Mouse (Mus musculus) MEL (cell line): ENCODE data around the gene Ndst4. TPM values are rescaled to one million over a fixed set of nuclear protein-coding genes. Genes with fewer than 3 reads are reported as not detected.

Experiments used
- DNase-seq: peaks from one replicate; pipeline ENCODE4 v3.0.0; 2011; ENCODE audit warnings: low read depth, low spot score
- H3K27ac ChIP-seq: 2 replicates; pipeline ENCODE4 v1.5.1; 2012; ENCODE audit warnings: low read depth, mild to moderate bottlenecking, control low read depth, low read length, moderate library complexity; ENCODE audit not compliant: control insufficient read depth
- H3K27me3 ChIP-seq, 2 experiments: fragments of 150-350 bp in 1 of 2; sonication (generic) in 1 of 2; 2 replicates each; pipeline ENCODE4 v1.6.1; 2012; ENCODE audit warnings: low read length in 2 of 2, mild to moderate bottlenecking in 2 of 2, improper control_type of control experiment in 1 of 2, moderate library complexity in 1 of 2; ENCODE audit not compliant: insufficient read depth in 2 of 2, control insufficient read depth in 1 of 2
- H3K36me3 ChIP-seq, 2 experiments: 2 replicates each; pipeline ENCODE4 v1.6.1; 2012 to 2014; ENCODE audit warnings: low read length in 2 of 2, improper control_type of control experiment in 1 of 2, inconsistent platforms in 1 of 2, mild to moderate bottlenecking in 1 of 2; ENCODE audit not compliant: insufficient read depth in 2 of 2, control insufficient read depth in 1 of 2
- H3K4me1 ChIP-seq, 2 experiments: fragments of 150-350 bp in 1 of 2; sonication (generic) in 1 of 2; 2 replicates each; pipeline ENCODE4 v1.6.1; 2012; ENCODE audit warnings: low read length in 2 of 2, improper control_type of control experiment in 1 of 2, mild to moderate bottlenecking in 1 of 2; ENCODE audit not compliant: insufficient read depth in 2 of 2, control insufficient read depth in 1 of 2
- H3K4me3 ChIP-seq, 2 experiments: fragments of 150-350 bp in 1 of 2; sonication (generic) in 1 of 2; 2 replicates each; pipeline ENCODE4 v1.5.1; 2012; ENCODE audit warnings: low read depth in 2 of 2, low read length in 2 of 2, mild to moderate bottlenecking in 2 of 2, moderate library complexity in 2 of 2, control low read depth in 1 of 2, improper control_type of control experiment in 1 of 2; ENCODE audit not compliant: control insufficient read depth in 1 of 2, insufficient read depth in 1 of 2
- H3K79me2 ChIP-seq: 2 replicates; pipeline ENCODE4 v1.6.1; 2012; ENCODE audit warnings: mild to moderate bottlenecking, low read length, moderate library complexity; ENCODE audit not compliant: control insufficient read depth, poor library complexity, insufficient read depth
- H3K9ac ChIP-seq: 2 replicates; pipeline ENCODE4 v1.6.1; 2012; ENCODE audit warnings: low read depth, mild to moderate bottlenecking, control low read depth, low read length, moderate library complexity; ENCODE audit not compliant: control insufficient read depth, poor library complexity, severe bottlenecking
- H3K9me3 ChIP-seq: fragments of 150-350 bp; sonication (generic); replicated peaks from 2 replicates; pipeline ENCODE4 v1.6.1; 2012; ENCODE audit warnings: mild to moderate bottlenecking, low read length, improper control_type of control experiment, moderate library complexity; ENCODE audit not compliant: insufficient read depth
- BHLHE40 ChIP-seq: IDR thresholded peaks from 2 replicates; pipeline ENCODE4 v1.6.1; 2012; ENCODE audit warnings: low read depth, mild to moderate bottlenecking, inconsistent platforms, low read length, improper control_type of control experiment, borderline replicate concordance
- CHD2 ChIP-seq: IDR thresholded peaks from 2 replicates; pipeline ENCODE4 v1.6.1; 2011; ENCODE audit warnings: low read length, improper control_type of control experiment
- E2F4 ChIP-seq: IDR thresholded peaks from 2 replicates; pipeline ENCODE4 v1.6.1; 2011; ENCODE audit warnings: low read depth, low read length, improper control_type of control experiment, borderline replicate concordance
- ELF1 ChIP-seq: IDR thresholded peaks from 2 replicates; pipeline ENCODE4 v1.6.1; 2014; ENCODE audit warnings: low read depth, mild to moderate bottlenecking, inconsistent platforms, low read length, improper control_type of control experiment, moderate library complexity
- ETS1 ChIP-seq: IDR thresholded peaks from 2 replicates; pipeline ENCODE4 v1.6.1; 2012; ENCODE audit warnings: low read depth, mild to moderate bottlenecking, inconsistent platforms, low read length, improper control_type of control experiment, moderate library complexity
- GATA1 ChIP-seq: IDR thresholded peaks from 2 replicates; pipeline ENCODE4 v1.6.1; 2011; ENCODE audit warnings: low read depth, low read length, improper control_type of control experiment
- HCFC1 ChIP-seq: IDR thresholded peaks from 2 replicates; pipeline ENCODE4 v1.6.1; 2012; ENCODE audit warnings: low read depth, mild to moderate bottlenecking, inconsistent platforms, low read length, improper control_type of control experiment, moderate library complexity
- JUND ChIP-seq: IDR thresholded peaks from 2 replicates; pipeline ENCODE4 v1.6.1; 2011; ENCODE audit warnings: low read depth, mild to moderate bottlenecking, improper control_type of control experiment, low read length
- MAZ ChIP-seq: IDR thresholded peaks from 2 replicates; pipeline ENCODE4 v1.6.1; 2012; ENCODE audit warnings: low read depth, mild to moderate bottlenecking, inconsistent platforms, low read length, improper control_type of control experiment
- MEF2A ChIP-seq: IDR thresholded peaks from 2 replicates; pipeline ENCODE4 v1.6.1; 2014; ENCODE audit warnings: low read depth, mild to moderate bottlenecking, inconsistent platforms, low read length, improper control_type of control experiment; ENCODE audit not compliant: poor library complexity, insufficient replicate concordance, severe bottlenecking; ENCODE audit errors: extremely low read depth
- MYC ChIP-seq: IDR thresholded peaks from 2 replicates; pipeline ENCODE4 v1.6.1; 2011; ENCODE audit warnings: low read depth, mild to moderate bottlenecking, low read length, improper control_type of control experiment, moderate library complexity
- POLR2A ChIP-seq, 2 experiments: IDR thresholded peaks; 2 replicates each; pipeline ENCODE4 v1.6.1; 2011 to 2012; ENCODE audit warnings: low read length in 2 of 2, mild to moderate bottlenecking in 2 of 2, control low read depth in 1 of 2, improper control_type of control experiment in 1 of 2, low read depth in 1 of 2, moderate library complexity in 1 of 2; ENCODE audit not compliant: control insufficient read depth in 1 of 2, insufficient read depth in 1 of 2, poor library complexity in 1 of 2
- POLR2AphosphoS2 ChIP-seq: IDR thresholded peaks from 2 replicates; pipeline ENCODE4 v1.6.1; 2011; ENCODE audit warnings: low read length, improper control_type of control experiment
- POLR2AphosphoS5 ChIP-seq: IDR thresholded peaks from 2 replicates; pipeline ENCODE4 v1.6.1; 2012; ENCODE audit warnings: low read depth, borderline replicate concordance, mild to moderate bottlenecking, inconsistent platforms, low read length, moderate library complexity, mixed read lengths
- RAD21 ChIP-seq: IDR thresholded peaks from 2 replicates; pipeline ENCODE4 v1.6.1; 2011; ENCODE audit warnings: mild to moderate bottlenecking, low read depth, low read length, improper control_type of control experiment
- SIN3A ChIP-seq: IDR thresholded peaks from 2 replicates; pipeline ENCODE4 v1.6.1; 2012; ENCODE audit warnings: low read length, improper control_type of control experiment, inconsistent platforms
- SMC3 ChIP-seq: IDR thresholded peaks from 2 replicates; pipeline ENCODE4 v1.6.1; 2011; ENCODE audit warnings: low read depth, low read length, improper control_type of control experiment
- TBP ChIP-seq: IDR thresholded peaks from 2 replicates; pipeline ENCODE4 v1.8.0; 2011; ENCODE audit warnings: low read depth, low read length, improper control_type of control experiment
- TCF12 ChIP-seq: IDR thresholded peaks from 2 replicates; pipeline ENCODE4 v1.6.1; 2014; ENCODE audit warnings: low read depth, mild to moderate bottlenecking, inconsistent platforms, low read length, improper control_type of control experiment, moderate library complexity
- USF1 ChIP-seq: IDR thresholded peaks from 2 replicates; pipeline ENCODE4 v1.6.1; 2014; ENCODE audit warnings: low read depth, mild to moderate bottlenecking, inconsistent platforms, low read length, improper control_type of control experiment, moderate library complexity
- ZC3H11A ChIP-seq: IDR thresholded peaks from 2 replicates; pipeline ENCODE4 v1.6.1; 2012; ENCODE audit warnings: low read depth, mild to moderate bottlenecking, inconsistent platforms, low read length, improper control_type of control experiment
- ZKSCAN1 ChIP-seq: IDR thresholded peaks from 2 replicates; pipeline ENCODE4 v1.6.1; 2012; ENCODE audit warnings: low read depth, mild to moderate bottlenecking, inconsistent platforms, low read length, improper control_type of control experiment, moderate library complexity
- ZNF384 ChIP-seq: IDR thresholded peaks from 2 replicates; pipeline ENCODE4 v1.6.1; 2012; ENCODE audit warnings: low read depth, mild to moderate bottlenecking, inconsistent platforms, low read length, improper control_type of control experiment
- polyA plus RNA-seq, 2 experiments: library from polyadenylated mRNA; stranded (reverse) in 1 of 2; unstranded in 1 of 2; fragments of >175 nt in 1 of 2; fragments of >200 nt in 1 of 2; gene quantifications; 2 replicates each; pipeline versions ENCODE4 v1.2.1 to v1.2.4; 2012; ENCODE audit warnings: low replicate concordance in 2 of 2, low read depth in 1 of 2; ENCODE audit not compliant: insufficient read length in 2 of 2, insufficient read depth in 1 of 2, missing spikeins in 1 of 2
- total RNA-seq: library from RNA; depleted of rRNA; stranded (reverse); fragments of 300-350 nt; gene quantifications from 2 replicates; pipeline ENCODE4 v1.2.3, GENCODE M21; 2012

Ndst4 gene
- total and polyA plus RNA-seq, 3 experiments = not detected

GRCm38 (mm10) chr3:125746367-125746766 is 342.5 kb downstream of the Ndst4 start:
- H3K4me1 ChIP-seq = no peaks in the 10 kb centered on the region
- TF ChIP-seq SIN3A (no peak), POLR2AphosphoS2 (no peak), MEF2A (no peak), MYC (no peak), ELF1 (no peak), USF1 (no peak), POLR2A (IDR thresholded peaks at IDR 0.05; ENCODE audit: control insufficient read depth in 1 of 2, insufficient read depth in 1 of 2, low read depth in 1 of 2, low read length in 2 of 2, poor library complexity in 1 of 2) (no peak), GATA1 (no peak), ZKSCAN1 (no peak), TBP (no peak)
- no peak overlapping the region for H3K4me3 ChIP-seq
- no peaks in the 10 kb centered on the region for H3K79me2 ChIP-seq
- H3K9me3 ChIP-seq = no peaks in the 10 kb centered on the region
- no peaks in the 10 kb centered on the region for H3K36me3 ChIP-seq
- H3K27me3 ChIP-seq = no peaks in the 10 kb centered on the region
- DNase-seq = no peak
- H3K9ac ChIP-seq = no peak overlapping the region
- H3K27ac ChIP-seq = no peak overlapping the region

GRCm38 (mm10) chr3:125756911-125757310 is 353.0 kb downstream of the Ndst4 start:
- peaks cover 0 to 5% of the 10 kb centered on the region in 2 experiments; a peak in 2 of 4 replicates for H3K4me1 ChIP-seq
- DNase-seq = peak; percentile 66
- no peaks in the 10 kb centered on the region for H3K9me3 ChIP-seq
- no peak overlapping the region for H3K27ac ChIP-seq
- H3K36me3 ChIP-seq = no peaks in the 10 kb centered on the region
- H3K79me2 ChIP-seq = no peaks in the 10 kb centered on the region
- TF ChIP-seq POLR2AphosphoS5 = no peak
- TF ChIP-seq TBP = peak; percentile 82
- TF ChIP-seq POLR2AphosphoS2 = no peak
- TF ChIP-seq POLR2A (IDR thresholded peaks at IDR 0.05; ENCODE audit: control insufficient read depth in 1 of 2, insufficient read depth in 1 of 2, low read depth in 1 of 2, low read length in 2 of 2, poor library complexity in 1 of 2) = no peak
- no peak for TF ChIP-seq BHLHE40
- TF ChIP-seq CHD2 = peak; percentile 71
- TF ChIP-seq ETS1 = no peak
- H3K9ac ChIP-seq = no peak overlapping the region
- no peaks in the 10 kb centered on the region for H3K27me3 ChIP-seq
- H3K4me3 ChIP-seq = peak overlapping the region in 1 of 2 experiments; percentile 9; a peak in 1 of 4 replicates

GRCm38 (mm10) chr3:125760711-125761110 is 356.8 kb downstream of the Ndst4 start:
- peaks cover 0 to 5% of the 10 kb centered on the region in 2 experiments; a peak in 2 of 4 replicates for H3K4me1 ChIP-seq

More at GRCm38 (mm10) chr3:125760711-125761110, 356.8 kb downstream of the Ndst4 start:
- H3K4me3 ChIP-seq = no peak overlapping the region
- no peak overlapping the region for H3K9ac ChIP-seq
- no peak for TF ChIP-seq JUND
- no peak for TF ChIP-seq POLR2AphosphoS2
- no peak for TF ChIP-seq MEF2A
- no peak for TF ChIP-seq RAD21
- no peak for TF ChIP-seq SMC3
- no peak for TF ChIP-seq MYC
- TF ChIP-seq MAZ = no peak
- no peak for TF ChIP-seq TBP
- no peak for TF ChIP-seq E2F4
- TF ChIP-seq TCF12 = no peak
- TF ChIP-seq HCFC1 = no peak
- no peak for TF ChIP-seq ZNF384
- TF ChIP-seq ZC3H11A = no peak
- no peaks in the 10 kb centered on the region for H3K9me3 ChIP-seq
- H3K27ac ChIP-seq = no peak overlapping the region
- H3K36me3 ChIP-seq = no peaks in the 10 kb centered on the region
- no peak for DNase-seq
- H3K79me2 ChIP-seq = no peaks in the 10 kb centered on the region
- no peaks in the 10 kb centered on the region for H3K27me3 ChIP-seq
